Mouse (Mus musculus): Measurements from ENCODE around the gene Gm17374.
"Not testable (repeated sequence)": the region's sequence is repeated elsewhere in the genome, so short reads cannot be mapped to it uniquely, and the experiment has no call there.

The Gm17374 gene

GRCm38 (mm10) chr2:140151743-140152142, at the start of gene Gm17374:
TSS of gene Gm17374 (plus strand) at chr2:140152043.
- not testable (repeated sequence) for DNase-seq (ENCODE audit: low spot score in 2 of 2)

GRCm38 (mm10) chr2:140104951-140105350, 46.9 kb upstream of the Gm17374 start:
- DNase-seq (ENCODE audit: low spot score in 2 of 2) = no peak

- DNase-seq (ENCODE audit: low spot score in 2 of 2) = no peak
Observed at GRCm38 (mm10) chr2:140107641-140108040, 44.2 kb upstream of the Gm17374 start.

GRCm38 (mm10) chr2:140108945-140109344, 42.9 kb upstream of the Gm17374 start:
- DNase-seq (ENCODE audit: low spot score in 2 of 2) = no peak

GRCm38 (mm10) chr2:140113851-140114250, 38.0 kb upstream of the Gm17374 start:
- DNase-seq (ENCODE audit: low spot score in 2 of 2) = no peak

GRCm38 (mm10) chr2:140125516-140125915, 26.3 kb upstream of the Gm17374 start:
- DNase-seq (ENCODE audit: low spot score in 2 of 2) = no peak

- DNase-seq (ENCODE audit: low spot score in 2 of 2) = peak in 1 of 2 experiments; percentile 26
Observed at GRCm38 (mm10) chr2:140159186-140159730, 7.4 kb downstream of the Gm17374 start.

- DNase-seq (ENCODE audit: low spot score in 2 of 2) = no peak
Observed at GRCm38 (mm10) chr2:140163351-140163854, 11.6 kb downstream of the Gm17374 start.

- no peak for DNase-seq (ENCODE audit: low spot score in 2 of 2)
Observed at GRCm38 (mm10) chr2:140169057-140169456, 17.2 kb downstream of the Gm17374 start.

GRCm38 (mm10) chr2:140170127-140170802, 18.4 kb downstream of the Gm17374 start, which contains the start of the genes Esf1 and Ndufaf5:
TSS of gene Esf1 (minus strand) at chr2:140170564.
TSS of gene Ndufaf5 (plus strand) at chr2:140170649.
- peak; percentile 89 to 92 for DNase-seq (ENCODE audit: low spot score in 2 of 2)

GRCm38 (mm10) chr2:140170803-140171553, 19.1 kb downstream of the Gm17374 start:
- DNase-seq (ENCODE audit: low spot score in 2 of 2) = no peak

GRCm38 (mm10) chr2:140185685-140186210, 33.9 kb downstream of the Gm17374 start:
- DNase-seq (ENCODE audit: low spot score in 2 of 2) = not testable (repeated sequence)

- DNase-seq (ENCODE audit: low spot score in 2 of 2) = no peak
Observed at GRCm38 (mm10) chr2:140200713-140201112, 48.9 kb downstream of the Gm17374 start.

GRCm38 (mm10) chr2:140202573-140202972, 50.7 kb downstream of the Gm17374 start:
- DNase-seq (ENCODE audit: low spot score in 2 of 2) = no peak
